Mouse (Mus musculus): ENCODE data around the gene Bhlhb9.

The Bhlhb9 gene

GRCm38 (mm10) chrX:135916580-135916979 is 119.2 kb downstream of the Bhlhb9 start:
- no peak for DNase-seq (ENCODE audit: low spot score in 2 of 2)

- no peak for DNase-seq (ENCODE audit: low spot score in 2 of 2)
Measured at GRCm38 (mm10) chrX:135917116-135917515, 119.7 kb downstream of the Bhlhb9 start.

GRCm38 (mm10) chrX:135922162-135922561 is 124.8 kb downstream of the Bhlhb9 start:
- DNase-seq (ENCODE audit: low spot score in 2 of 2) = no peak

- DNase-seq (ENCODE audit: low spot score in 2 of 2) = no peak
Measured at GRCm38 (mm10) chrX:135925911-135926310, 128.5 kb downstream of the Bhlhb9 start.

- DNase-seq (ENCODE audit: low spot score in 2 of 2) = no peak
Measured at GRCm38 (mm10) chrX:135928588-135928987, 131.2 kb downstream of the Bhlhb9 start.

GRCm38 (mm10) chrX:135936452-135936851 is 139.1 kb downstream of the Bhlhb9 start:
- DNase-seq (ENCODE audit: low spot score in 2 of 2) = no peak
